Mouse (Mus musculus) neural tube, embryonic 10.5 days (tissue): ENCODE data around the gene Safb2.
"Not testable (repeated sequence)": the region's sequence is repeated elsewhere in the genome, so short reads cannot be mapped to it uniquely, and the experiment has no call there.

Source experiments
- DNase-seq: peaks from one replicate; pipeline ENCODE4 v3.0.0-alpha.2; 2017; ENCODE audit warnings: low spot score; ENCODE audit errors: extremely low spot score

Safb2 gene

DNA sequence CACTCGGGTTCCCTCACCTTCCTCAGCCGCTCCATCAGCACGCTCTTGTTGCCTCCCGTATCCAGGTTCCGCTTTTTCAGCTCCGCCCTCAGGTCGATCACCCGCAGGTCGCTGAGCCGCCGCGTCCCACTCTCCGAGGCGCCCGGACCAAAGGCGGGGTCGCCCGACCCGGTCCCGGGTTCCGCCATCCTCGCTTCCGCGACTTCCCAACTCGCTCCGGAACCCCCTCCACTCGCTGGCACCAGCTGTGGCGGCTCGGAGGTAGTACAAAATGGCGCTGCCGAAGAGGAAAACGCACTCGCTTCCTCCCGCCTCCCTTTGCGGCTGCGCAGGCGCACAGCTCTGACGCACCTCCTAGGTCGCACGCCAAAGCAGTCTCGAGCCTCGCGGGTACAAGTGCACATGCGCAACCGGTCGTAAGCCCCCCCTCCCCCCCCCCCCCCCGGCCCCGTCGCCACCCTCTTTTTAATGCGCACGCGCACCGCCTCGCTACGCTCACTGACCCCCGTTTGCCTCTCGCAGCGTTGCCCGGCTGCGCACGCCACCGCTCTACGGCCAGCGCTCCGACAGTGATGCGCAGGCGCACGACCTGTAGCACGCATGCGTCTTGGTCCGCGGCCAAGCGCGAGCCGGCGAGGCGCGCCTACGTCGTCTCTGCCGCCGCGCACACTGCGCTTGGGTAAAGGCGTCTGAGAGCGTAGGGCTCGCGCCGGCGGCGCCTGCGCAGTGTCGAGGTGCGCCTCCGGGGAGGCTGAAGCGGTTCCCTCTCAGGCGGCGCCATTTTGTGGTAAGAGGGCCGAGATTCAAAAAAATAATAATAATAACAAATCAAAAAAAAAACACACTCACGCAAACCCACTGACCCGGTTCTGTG, at the start of gene Safb2, which contains the start of gene Safb:
TSS of gene Safb2 (minus strand) at position 329 of the 874 bp plus-strand sequence.
TSS of gene Safb (plus strand) at position 569 of the 874 bp plus-strand sequence.
- DNase-seq: peak; percentile 98

DNA sequence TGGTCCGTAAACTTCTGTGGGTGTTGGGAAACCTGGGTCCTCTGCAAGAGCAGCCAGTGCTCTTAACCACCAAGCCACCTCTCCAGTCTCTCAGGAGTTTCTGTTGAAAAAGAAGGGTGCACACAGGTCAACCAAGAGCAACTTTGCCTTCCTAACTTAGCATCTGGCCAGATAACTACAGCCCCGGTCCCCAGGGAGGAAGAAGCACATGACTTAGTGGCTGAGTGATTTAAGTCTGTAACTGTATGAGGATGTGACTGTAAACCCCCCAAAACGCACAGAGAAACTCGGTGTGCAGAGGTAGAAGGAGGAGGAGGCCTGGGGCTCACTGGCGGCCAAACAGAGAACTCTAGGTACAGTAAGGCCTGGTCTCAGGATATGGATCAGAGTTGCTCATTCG, 49.6 kb upstream of the Safb2 start:
- DNase-seq: no peak

DNA sequence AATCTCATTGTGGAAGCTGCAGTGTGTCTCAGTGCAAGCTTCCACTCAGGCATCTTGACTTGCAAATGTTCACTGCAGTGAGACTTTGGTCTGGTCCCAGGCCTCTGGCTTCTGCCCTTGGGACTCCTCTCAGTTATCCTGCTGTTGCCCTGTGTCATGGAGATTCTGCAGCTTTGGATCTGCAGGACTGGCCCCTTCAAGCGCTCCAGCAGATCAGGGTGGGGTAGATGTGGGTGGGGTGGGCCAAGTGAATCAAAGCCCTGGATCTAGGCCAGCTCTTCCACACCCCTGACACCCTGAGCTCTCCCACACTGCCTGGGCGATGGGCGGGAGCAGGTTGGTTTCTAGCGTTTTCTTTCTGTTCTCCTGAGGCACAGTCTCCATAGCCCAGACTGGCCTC, 47.4 kb upstream of the Safb2 start:
- no peak for DNase-seq

GRCm38 (mm10) chr17:56629800-56630781, 45.7 kb upstream of the Safb2 start:
- DNase-seq: not testable (repeated sequence)

GRCm38 (mm10) chr17:56627530-56628277, 43.3 kb upstream of the Safb2 start, which contains the start of gene Catsperd:
Gene Catsperd (plus strand): TSS chr17:56628143.
- DNase-seq: peak; percentile 45

GRCm38 (mm10) chr17:56626754-56627470, 42.5 kb upstream of the Safb2 start, which contains the start of gene Lonp1:
Gene Lonp1 (minus strand): TSS chr17:56626887.
- peak; percentile 99 for DNase-seq

GRCm38 (mm10) chr17:56626260-56626659, 41.9 kb upstream of the Safb2 start:
- DNase-seq: no peak

GRCm38 (mm10) chr17:56625495-56625894, 41.1 kb upstream of the Safb2 start:
- no peak for DNase-seq

DNA sequence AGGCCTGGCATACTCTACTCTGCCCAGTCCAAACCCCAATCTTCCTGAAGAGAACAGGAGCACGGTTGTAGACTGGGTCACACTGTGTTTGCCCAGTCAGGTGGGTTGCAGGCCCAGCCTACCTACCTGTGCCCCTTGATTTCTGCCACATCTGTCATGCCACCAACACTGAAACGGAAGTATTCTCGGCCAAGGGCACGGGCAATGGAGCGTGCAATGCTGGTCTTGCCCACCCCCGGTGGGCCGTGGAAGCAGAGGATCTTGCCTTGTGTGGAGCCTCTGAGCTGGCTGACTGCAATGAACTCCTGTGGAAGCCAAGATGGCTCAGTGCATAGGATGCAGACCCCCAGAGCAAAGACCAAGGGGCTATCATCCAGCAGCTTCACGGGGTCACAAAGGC, 33.2 kb upstream of the Safb2 start:
- DNase-seq: no peak

DNA sequence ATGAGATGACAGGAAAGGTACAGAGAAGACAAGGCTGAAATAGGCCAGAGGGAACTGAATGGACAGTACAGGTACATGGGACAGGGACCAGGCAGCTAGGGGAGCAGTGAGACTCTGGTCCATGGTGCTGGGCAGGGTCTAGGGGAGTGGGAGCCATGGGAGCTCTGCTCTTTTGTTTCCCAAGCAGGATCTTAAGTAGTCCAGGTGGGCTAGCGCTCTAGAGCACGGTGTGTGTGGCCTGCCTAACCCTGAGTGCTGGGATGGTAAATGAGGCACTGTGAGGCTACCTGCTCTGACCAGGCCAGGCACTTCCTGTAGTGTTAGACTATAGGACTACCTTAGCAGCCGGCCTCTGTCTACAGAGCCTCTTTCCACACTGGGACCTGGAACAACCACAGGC, 32.3 kb upstream of the Safb2 start:
- no peak for DNase-seq

DNA sequence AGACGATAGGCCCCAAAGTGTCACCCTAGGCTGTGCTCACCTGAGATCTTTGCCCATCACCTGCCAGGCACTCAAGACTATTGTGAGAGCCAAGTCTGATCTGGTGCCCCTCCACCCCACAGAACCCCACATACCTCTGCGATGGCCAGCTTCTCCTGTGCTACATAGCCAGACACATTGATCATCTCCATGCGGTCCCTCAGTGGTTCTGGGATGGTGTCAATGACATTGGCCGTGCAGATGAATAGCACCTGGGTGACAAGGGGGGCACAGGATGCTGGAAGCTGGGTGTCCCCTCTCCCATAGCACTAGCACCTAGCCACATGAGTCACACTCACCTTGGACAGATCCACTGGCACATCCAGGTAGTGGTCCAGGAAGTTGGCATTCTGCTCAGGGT, 31.4 kb upstream of the Safb2 start:
- DNase-seq: no peak

GRCm38 (mm10) chr17:56615136-56615784, 30.9 kb upstream of the Safb2 start:
- no peak for DNase-seq

DNA sequence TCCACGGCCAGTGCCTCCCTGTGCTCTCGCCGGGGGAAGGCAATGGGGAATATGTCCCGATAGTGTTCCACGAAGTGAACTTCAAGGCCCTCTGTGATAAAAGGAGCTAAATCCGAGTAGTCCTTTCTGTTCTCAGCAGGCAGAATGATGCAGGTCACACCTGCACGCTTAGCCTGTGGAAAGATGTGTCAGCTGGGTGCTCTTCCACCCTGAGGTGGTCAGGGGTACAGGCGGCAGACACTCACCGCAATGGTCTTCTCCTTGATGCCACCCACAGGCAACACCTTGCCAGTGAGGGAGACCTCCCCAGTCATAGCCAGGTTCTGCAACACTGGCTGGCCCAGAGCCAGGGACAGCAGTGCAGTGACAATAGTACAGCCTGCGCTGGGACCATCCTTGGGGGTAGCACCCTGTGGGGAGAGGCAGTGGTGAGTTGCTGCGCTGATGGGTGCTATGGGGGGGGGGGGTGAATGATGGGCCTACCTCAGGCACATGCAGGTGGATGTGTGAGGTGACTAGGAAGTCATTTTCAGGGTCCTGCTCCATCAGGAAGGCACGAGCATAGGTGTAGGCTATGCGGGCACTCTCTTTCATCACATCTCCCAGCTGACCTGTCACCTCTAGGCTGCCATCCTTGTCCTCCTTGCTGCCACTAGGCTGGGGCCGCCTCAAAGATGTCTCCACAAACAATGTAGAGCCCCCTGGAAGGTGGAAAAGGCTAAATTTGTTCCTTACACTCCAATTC, 30.2 kb upstream of the Safb2 start:
- no peak for DNase-seq

GRCm38 (mm10) chr17:56613893-56614292, 29.5 kb upstream of the Safb2 start:
- not testable (repeated sequence) for DNase-seq

DNA sequence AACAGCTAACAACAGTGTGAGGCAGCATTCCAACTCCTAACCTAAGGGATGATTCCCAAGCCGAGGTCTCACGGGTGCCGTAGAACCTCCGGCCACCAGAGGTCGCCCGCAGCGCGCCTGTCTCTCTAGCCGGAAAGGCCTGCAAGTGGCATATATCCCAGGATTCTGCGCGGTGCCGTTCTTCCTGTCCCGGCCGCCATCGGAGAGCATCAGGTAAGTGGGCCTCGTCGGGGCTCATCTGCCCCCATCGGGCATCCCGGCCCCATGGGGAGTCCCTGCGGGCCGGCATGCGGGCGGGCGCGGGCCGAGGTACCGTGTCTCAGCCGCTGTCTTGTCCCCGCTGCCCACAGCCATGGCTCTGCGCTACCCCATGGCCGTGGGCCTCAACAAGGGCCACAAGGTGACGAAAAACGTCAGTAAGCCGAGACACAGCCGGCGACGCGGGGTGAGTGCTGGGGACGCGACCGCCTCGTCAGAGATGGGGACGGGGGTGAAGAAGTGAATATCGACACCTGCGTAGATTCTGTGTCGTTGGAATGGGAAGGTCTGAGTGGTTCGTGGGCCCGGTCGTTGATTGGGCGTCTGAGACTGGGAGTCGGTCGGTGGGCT, 29.0 kb upstream of the Safb2 start, which contains the start of gene Rpl36:
TSS of gene Rpl36 (plus strand) at position 181 of the 609 bp plus-strand sequence.
- peak; percentile 97 for DNase-seq

DNA sequence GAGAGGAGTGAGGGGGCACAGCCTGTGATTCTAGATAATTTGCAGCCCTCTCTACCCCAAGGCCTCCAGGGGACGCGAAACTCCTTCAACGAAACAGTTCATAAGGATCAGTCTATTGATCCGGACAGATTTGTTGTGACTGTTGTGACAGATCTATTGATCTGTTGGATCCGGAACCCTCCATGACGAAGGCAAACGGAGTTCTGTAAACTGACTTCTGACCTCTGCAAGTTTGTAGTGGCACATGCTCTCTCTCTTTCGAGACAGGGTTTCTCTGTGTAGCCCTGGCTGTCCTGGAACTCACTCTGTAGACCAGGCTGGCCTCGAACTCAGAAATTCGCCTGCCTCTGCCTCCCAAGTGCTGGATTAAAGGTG, 28.2 kb upstream of the Safb2 start:
- DNase-seq: not testable (repeated sequence)

- DNase-seq: peak; percentile 53
Measured at GRCm38 (mm10) chr17:56611861-56612564, 27.6 kb upstream of the Safb2 start.

DNA sequence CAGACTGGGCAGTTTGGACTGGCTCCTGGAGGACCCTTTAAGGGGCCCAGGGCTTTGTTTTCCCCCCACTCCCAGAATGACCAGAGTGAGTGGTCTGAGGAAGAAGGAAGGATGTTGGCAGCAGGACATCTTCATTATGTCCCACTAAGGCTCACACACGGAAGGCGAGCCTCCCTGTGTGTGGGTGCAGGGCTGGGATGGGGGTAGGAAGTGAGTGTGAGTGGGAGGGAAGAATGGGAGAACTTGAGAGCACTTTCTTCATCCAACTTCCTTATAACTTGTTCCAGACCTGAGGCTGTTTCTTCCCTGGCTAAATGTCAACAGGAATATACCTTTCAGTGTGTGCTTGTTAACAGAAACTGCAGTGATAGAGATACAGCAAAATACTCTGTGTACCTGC, 26.9 kb upstream of the Safb2 start:
- DNase-seq: no peak
